Mouse (Mus musculus) small intestine, adult 2 months (tissue): ENCODE data around the gene Ttc9. TPM values are rescaled to one million over a fixed set of nuclear protein-coding genes. Genes with fewer than 3 reads are reported as not detected.

Experiments
- H3K27ac ChIP-seq: fragments of 200-500 bp; 2 replicates; pipeline ENCODE4 v1.5.1; 2012; ENCODE audit warnings: low read depth, low read length, control low read depth, inconsistent platforms; ENCODE audit not compliant: insufficient read depth
- H3K27me3 ChIP-seq: fragments of 200-500 bp; 2 replicates; pipeline ENCODE4 v1.6.1; 2012; ENCODE audit warnings: mild to moderate bottlenecking, moderate library complexity, low read length, inconsistent platforms; ENCODE audit not compliant: control insufficient read depth, insufficient read depth
- H3K36me3 ChIP-seq: fragments of 200-500 bp; 2 replicates; pipeline ENCODE4 v1.6.1; 2012; ENCODE audit warnings: mild to moderate bottlenecking, low read length, control low read depth, inconsistent platforms; ENCODE audit not compliant: control insufficient read depth, insufficient read depth
- H3K4me1 ChIP-seq: fragments of 200-500 bp; 2 replicates; pipeline ENCODE4 v1.6.1; 2012; ENCODE audit warnings: low read length, inconsistent platforms, mixed read lengths; ENCODE audit not compliant: control insufficient read depth, insufficient read depth, insufficient read length
- H3K4me3 ChIP-seq: fragments of 200-500 bp; 2 replicates; pipeline ENCODE4 v1.5.1; 2012; ENCODE audit warnings: low read depth, mild to moderate bottlenecking, control low read depth, inconsistent platforms, low read length, moderate library complexity
- CTCF ChIP-seq: fragments of 200-500 bp; IDR thresholded peaks from 2 replicates; pipeline ENCODE4 v1.5.1; 2012; ENCODE audit warnings: low read depth, mild to moderate bottlenecking, control low read depth, inconsistent platforms, low read length, moderate library complexity, mixed read lengths; ENCODE audit not compliant: insufficient replicate concordance, insufficient read length; ENCODE audit errors: extremely low read depth
- POLR2A ChIP-seq: fragments of 200-500 bp; IDR thresholded peaks from 2 replicates; pipeline ENCODE4 v1.6.1; 2012; ENCODE audit warnings: low read depth, mild to moderate bottlenecking, control low read depth, inconsistent platforms, low read length, moderate library complexity
- WGBS: fragments of 180-500 bp; shearing (Covaris S2); methylation state at CpG from one replicate; pipeline ENCODE4 v1.1.7; 2018; 5-methylcytosine and 5-hydroxymethylcytosine counted together
- polyA plus RNA-seq: library from polyadenylated mRNA; depleted of rRNA; stranded (reverse); fragments of >200 nt; gene quantifications from 2 replicates; pipeline ENCODE4 v1.2.3, GENCODE M21; 2012; rRNA removed

Gene Ttc9
- polyA plus RNA-seq, 1 experiment = 0.20 TPM

DNA sequence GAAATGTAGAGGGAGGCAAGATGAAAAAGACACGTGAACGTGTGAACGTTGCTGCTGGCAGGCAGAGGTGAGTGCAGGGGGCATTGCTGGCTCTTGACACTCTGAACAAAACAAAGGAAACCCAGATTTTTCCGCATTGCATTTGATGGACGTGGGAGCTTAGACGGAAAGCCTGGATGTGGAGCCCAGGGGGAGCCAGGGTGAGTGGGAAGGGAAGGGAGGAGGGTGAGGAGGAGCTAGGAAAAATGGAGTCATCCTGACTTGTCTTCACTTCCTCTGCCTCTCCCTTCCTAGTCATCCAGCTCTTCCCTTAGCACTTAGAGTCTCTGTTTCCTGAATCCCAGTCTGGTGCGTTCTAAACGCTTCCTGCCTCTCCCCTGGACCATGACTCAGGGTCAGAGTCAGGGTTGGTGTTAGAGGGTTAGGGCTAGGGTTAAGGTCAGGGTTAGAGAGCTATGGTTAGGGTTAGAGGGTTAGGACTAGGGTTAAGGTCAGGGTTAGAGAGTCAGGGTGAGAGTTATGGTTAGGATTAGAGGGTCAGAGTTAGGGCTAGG, 60.2 kb downstream of the Ttc9 start:
- TF ChIP-seq POLR2A (no peak), CTCF (no peak)
- 47% methylated on average over 8 of the region's 8 CpGs for WGBS

GRCm38 (mm10) chr12:81698011-81698410, 67.0 kb downstream of the Ttc9 start:
- WGBS = 11% methylated on average over 4 of the region's 4 CpGs
- no peak for TF ChIP-seq CTCF
- H3K36me3 ChIP-seq = no peaks in the 10 kb centered on the region

More for the DNA sequence above, 60.2 kb downstream of the Ttc9 start:
- H3K27me3 ChIP-seq = no peaks in the 10 kb centered on the region
- no peaks in the 10 kb centered on the region for H3K36me3 ChIP-seq
- H3K4me1 ChIP-seq = no peaks in the 10 kb centered on the region
- H3K4me3 ChIP-seq = no peak overlapping the region
- no peak overlapping the region for H3K27ac ChIP-seq

DNA sequence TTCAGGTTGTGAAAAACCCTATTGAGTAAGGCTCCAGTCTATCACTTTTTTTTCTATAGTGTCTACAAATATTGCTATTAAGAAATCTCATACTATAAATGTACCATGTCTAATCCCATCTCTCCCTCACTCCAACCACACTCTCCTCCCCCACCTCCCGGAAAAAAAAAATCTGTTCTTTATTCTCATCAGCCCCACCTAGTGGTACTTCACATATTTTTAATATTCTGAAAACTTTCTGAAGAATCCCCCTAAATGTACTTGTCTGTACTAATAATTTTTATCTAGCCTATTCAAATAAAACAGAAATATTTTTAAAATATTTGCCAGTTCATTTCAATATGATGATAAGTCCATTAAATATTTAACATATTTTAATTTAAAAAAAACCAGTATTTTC, 71.9 kb downstream of the Ttc9 start:
- Histone ChIP-seq H3K4me3 (no peak overlapping the region), H3K36me3 (no peaks in the 10 kb centered on the region), H3K4me1 (peaks cover 2% of the 10 kb centered on the region; the same call in 1 of the 2 replicates), H3K27ac (no peak overlapping the region), H3K27me3 (no peaks in the 10 kb centered on the region)
- WGBS = 0% methylated on average over 1 of the region's 1 CpGs
- TF ChIP-seq POLR2A (no peak), CTCF (no peak)

More at GRCm38 (mm10) chr12:81698011-81698410, 67.0 kb downstream of the Ttc9 start:
- Histone ChIP-seq H3K27me3 (no peaks in the 10 kb centered on the region), H3K27ac (no peak overlapping the region), H3K4me3 (no peak overlapping the region), H3K4me1 (peaks cover 2% of the 10 kb centered on the region; the same call in 1 of the 2 replicates)

- Histone ChIP-seq H3K4me3 (no peak overlapping the region), H3K36me3 (no peaks in the 10 kb centered on the region), H3K27ac (no peak overlapping the region), H3K27me3 (peaks cover 6% of the 10 kb centered on the region; the same call in 1 of the 2 replicates), H3K4me1 (no peaks in the 10 kb centered on the region)
- 61% methylated on average over 4 of the region's 4 CpGs for WGBS
- no peak for TF ChIP-seq CTCF
- no peak for TF ChIP-seq POLR2A
Observed at GRCm38 (mm10) chr12:81712618-81713017, 81.6 kb downstream of the Ttc9 start.

Other genes starting within 250 kb of the Ttc9 start
- 0.10 and 0.20 TPM in 2 replicates for gene Adam4, start 209.3 kb upstream of the Ttc9 start, polyA plus RNA-seq
- 54.8 and 78.2 TPM in 2 replicates for gene Cox16, start 146.1 kb upstream of the Ttc9 start, polyA plus RNA-seq
- 8.6 and 20.0 TPM in 2 replicates for gene Gm20498, start 98.3 kb upstream of the Ttc9 start, polyA plus RNA-seq
- 24.3 and 54.3 TPM in 2 replicates for gene Synj2bp, start 98.3 kb upstream of the Ttc9 start, polyA plus RNA-seq
- 0.03 and 0.06 TPM in 2 replicates for gene Adam21, start 62.8 kb upstream of the Ttc9 start, polyA plus RNA-seq
- gene Med6, start 36.2 kb upstream of the Ttc9 start, polyA plus RNA-seq = 0.55 and 2.3 TPM in 2 replicates
- gene Map3k9, start 149.9 kb downstream of the Ttc9 start, polyA plus RNA-seq = 3.1 and 4.8 TPM in 2 replicates
- 13.0 and 29.1 TPM in 2 replicates for gene Pcnx, start 228.8 kb downstream of the Ttc9 start, polyA plus RNA-seq